Mouse (Mus musculus) thymus, adult 2 months (tissue): ENCODE data around the gene Ttc27. TPM values are rescaled to one million over a fixed set of nuclear protein-coding genes. Genes with fewer than 3 reads are reported as not detected.

Experiments
- DNase-seq: peaks from one replicate; pipeline ENCODE4 v3.0.0; 2021
- H3K27ac ChIP-seq: fragments of 200-500 bp; 2 replicates; pipeline ENCODE4 v1.5.1; 2012; ENCODE audit warnings: low read length, control low read depth; ENCODE audit not compliant: control insufficient read depth, insufficient read depth
- H3K27me3 ChIP-seq: fragments of 200-500 bp; 2 replicates; pipeline ENCODE4 v1.6.1; 2012; ENCODE audit warnings: mild to moderate bottlenecking, low read length, moderate library complexity, mixed read lengths; ENCODE audit not compliant: control insufficient read depth, insufficient read depth
- H3K36me3 ChIP-seq: fragments of 200-500 bp; 2 replicates; pipeline ENCODE4 v1.6.1; 2012; ENCODE audit warnings: mild to moderate bottlenecking, low read length, moderate library complexity; ENCODE audit not compliant: control insufficient read depth, insufficient read depth
- H3K4me1 ChIP-seq: fragments of 200-500 bp; replicated peaks from 2 replicates; pipeline ENCODE4 v1.6.1; 2012; ENCODE audit warnings: low read length; ENCODE audit not compliant: control insufficient read depth, insufficient read depth
- H3K4me3 ChIP-seq: fragments of 200-500 bp; 2 replicates; pipeline ENCODE4 v1.5.1; 2012; ENCODE audit warnings: mild to moderate bottlenecking, low read length, control low read depth, moderate library complexity; ENCODE audit not compliant: control insufficient read depth, insufficient read depth
- CTCF ChIP-seq: fragments of 200-500 bp; IDR thresholded peaks from 2 replicates; pipeline ENCODE4 v1.5.1; 2012; ENCODE audit warnings: mild to moderate bottlenecking, control low read depth, low read length, moderate library complexity, borderline replicate concordance; ENCODE audit not compliant: control insufficient read depth, poor library complexity, insufficient read depth; ENCODE audit errors: extremely low read depth
- POLR2A ChIP-seq: fragments of 200-500 bp; IDR thresholded peaks from 2 replicates; pipeline ENCODE4 v1.6.1; 2012; ENCODE audit warnings: mild to moderate bottlenecking, low read length, control low read depth, moderate library complexity; ENCODE audit not compliant: control insufficient read depth, poor library complexity, insufficient read depth; ENCODE audit errors: extremely low read depth
- WGBS: fragments of 180-500 bp; shearing (Covaris S2); methylation state at CpG from one replicate; pipeline ENCODE4 v1.1.7; 2018; 5-methylcytosine and 5-hydroxymethylcytosine counted together
- polyA plus RNA-seq: library from polyadenylated mRNA; depleted of rRNA; stranded (reverse); fragments of >200 nt; gene quantifications from 2 replicates; pipeline ENCODE4 v1.2.3, GENCODE M21; 2012

The Ttc27 gene
- polyA plus RNA-seq, 1 experiment = 6.1 TPM

DNA sequence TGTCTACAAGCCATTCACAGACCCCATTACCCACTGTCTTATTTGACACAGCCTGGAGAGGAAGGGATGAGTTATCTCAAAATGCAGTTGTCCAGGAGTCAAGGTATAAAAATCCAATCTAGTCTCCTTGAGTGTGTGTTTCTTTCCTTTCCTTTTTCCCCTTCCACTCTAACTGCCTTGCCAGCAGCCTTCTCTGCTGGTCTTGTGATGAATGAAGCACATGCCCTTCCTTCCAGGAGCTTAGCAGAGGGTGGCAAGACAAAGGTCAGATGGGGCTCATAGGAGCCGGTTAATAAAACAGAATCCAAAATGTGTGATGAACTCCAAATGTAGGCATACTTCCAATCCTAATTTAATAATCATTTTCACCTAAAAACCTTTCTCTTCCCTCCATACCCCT is 156.2 kb downstream of the Ttc27 start:
- 90% methylated on average over 1 of the region's 1 CpGs for WGBS
- no peaks in the 10 kb centered on the region for H3K4me1 ChIP-seq

GRCm38 (mm10) chr17:74875740-74876139 is 158.2 kb downstream of the Ttc27 start:
- no peaks in the 10 kb centered on the region for H3K4me1 ChIP-seq
- H3K27me3 ChIP-seq = no peaks in the 10 kb centered on the region
- WGBS = 97% methylated on average over 5 of the region's 5 CpGs
- H3K4me3 ChIP-seq = no peak overlapping the region
- no peak for TF ChIP-seq POLR2A
- TF ChIP-seq CTCF = no peak
- no peak overlapping the region for H3K27ac ChIP-seq
- no peaks in the 10 kb centered on the region for H3K36me3 ChIP-seq
- DNase-seq = no peak

More for the DNA sequence above, 156.2 kb downstream of the Ttc27 start:
- no peak overlapping the region for H3K4me3 ChIP-seq
- H3K27ac ChIP-seq = no peak overlapping the region
- H3K36me3 ChIP-seq = no peaks in the 10 kb centered on the region
- H3K27me3 ChIP-seq = no peaks in the 10 kb centered on the region
- no peak for DNase-seq
- no peak for TF ChIP-seq POLR2A
- no peak for TF ChIP-seq CTCF

DNA sequence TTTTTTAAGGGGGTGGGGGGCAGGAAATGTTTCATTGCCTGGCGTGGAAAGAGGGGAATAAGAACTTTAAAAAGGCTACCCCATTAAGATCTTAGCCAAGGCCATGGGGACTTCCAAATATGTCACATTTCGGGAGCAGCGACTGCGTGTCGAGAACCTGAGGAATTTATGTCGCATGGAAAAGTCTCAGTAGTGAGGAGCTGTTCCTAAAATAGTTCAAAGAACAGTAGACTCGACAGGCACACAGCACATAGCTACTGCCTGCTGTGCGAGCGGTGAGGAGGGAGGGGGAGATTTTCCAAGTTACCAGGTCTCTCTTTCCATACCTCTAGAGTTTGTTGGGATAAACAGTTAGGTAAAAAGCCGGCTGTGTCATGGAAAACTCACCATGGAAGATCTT is 159.4 kb downstream of the Ttc27 start:
- Histone ChIP-seq H3K4me1 (no peaks in the 10 kb centered on the region), H3K27ac (no peak overlapping the region), H3K36me3 (no peaks in the 10 kb centered on the region), H3K4me3 (no peak overlapping the region), H3K27me3 (no peaks in the 10 kb centered on the region)
- no peak for DNase-seq
- TF ChIP-seq CTCF = no peak
- TF ChIP-seq POLR2A = no peak
- 93% methylated on average over 10 of the region's 10 CpGs for WGBS

GRCm38 (mm10) chr17:74879768-74880167 is 162.2 kb downstream of the Ttc27 start:
- no peaks in the 10 kb centered on the region for H3K36me3 ChIP-seq
- DNase-seq = no peak
- 87% methylated on average over 7 of the region's 7 CpGs for WGBS

DNA sequence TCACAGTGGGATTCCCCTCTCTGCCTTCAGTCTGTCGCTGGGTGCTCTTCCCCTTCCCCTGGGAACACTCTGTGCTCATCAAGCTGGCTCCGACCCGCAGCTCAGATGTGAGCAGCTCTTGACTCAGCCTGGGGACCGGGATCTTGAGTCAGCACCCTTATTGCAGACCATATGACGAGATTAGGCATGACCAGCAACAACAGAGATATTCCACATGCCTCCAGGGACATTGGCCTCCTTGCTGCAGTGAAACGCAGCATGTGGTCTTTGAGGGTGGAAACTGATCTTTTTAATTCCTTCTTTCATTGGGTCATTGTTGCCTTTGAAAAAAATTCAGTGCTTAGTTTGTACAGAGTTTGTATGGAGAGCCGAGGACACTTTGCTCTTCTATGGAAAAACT is 169.5 kb downstream of the Ttc27 start:
- no peak for DNase-seq
- no peak overlapping the region for H3K4me3 ChIP-seq
- H3K4me1 ChIP-seq = no peaks in the 10 kb centered on the region
- H3K36me3 ChIP-seq = no peaks in the 10 kb centered on the region
- WGBS = 89% methylated on average over 7 of the region's 7 CpGs
- no peaks in the 10 kb centered on the region for H3K27me3 ChIP-seq
- TF ChIP-seq POLR2A (no peak), CTCF (no peak)
- H3K27ac ChIP-seq = no peak overlapping the region

More at GRCm38 (mm10) chr17:74879768-74880167, 162.2 kb downstream of the Ttc27 start:
- TF ChIP-seq POLR2A (no peak), CTCF (no peak)
- H3K27ac ChIP-seq = no peak overlapping the region
- no peaks in the 10 kb centered on the region for H3K27me3 ChIP-seq
- no peaks in the 10 kb centered on the region for H3K4me1 ChIP-seq
- H3K4me3 ChIP-seq = no peak overlapping the region

DNA sequence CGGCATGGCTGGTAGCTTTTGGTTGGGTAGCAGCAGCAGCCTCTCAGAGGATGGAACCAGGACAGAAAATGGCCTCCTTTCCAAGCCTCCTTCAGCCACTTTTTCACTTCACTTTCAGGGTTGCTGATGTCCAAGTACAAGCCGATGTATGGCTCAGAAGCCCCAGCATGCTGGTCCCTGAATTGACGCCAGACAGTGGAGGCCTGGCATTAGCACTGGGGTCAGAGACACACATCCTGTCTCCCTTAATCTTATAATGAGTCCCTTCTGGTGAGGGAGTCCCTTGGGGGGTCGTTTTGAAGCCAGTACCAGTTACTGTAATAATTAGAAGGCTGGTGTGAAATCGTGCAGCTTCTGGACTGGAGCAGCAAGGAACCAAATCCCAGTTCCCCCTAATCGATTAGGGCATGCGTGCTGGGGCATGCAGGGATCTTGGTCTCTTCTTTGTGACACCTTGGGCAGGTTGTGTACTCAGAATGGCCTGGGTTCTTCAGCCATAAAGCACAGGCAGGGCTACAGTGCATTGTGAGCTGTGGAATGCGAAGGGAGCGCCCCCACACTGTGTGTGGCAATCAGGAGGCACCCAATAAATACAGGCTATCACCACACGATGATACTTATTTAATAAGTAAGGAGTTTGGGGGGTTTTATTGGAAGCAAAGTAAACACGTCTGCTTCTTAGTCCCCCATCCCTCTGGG is 171.5 kb downstream of the Ttc27 start:
- TF ChIP-seq POLR2A (no peak), CTCF (no peak)

GRCm38 (mm10) chr17:74889535-74890117 is 172.1 kb downstream of the Ttc27 start:
- H3K4me1 ChIP-seq = no peaks in the 10 kb centered on the region
- no peaks in the 10 kb centered on the region for H3K36me3 ChIP-seq
- no peaks in the 10 kb centered on the region for H3K27me3 ChIP-seq
- no peak overlapping the region for H3K4me3 ChIP-seq
- TF ChIP-seq CTCF (no peak), POLR2A (no peak)
- 92% methylated on average over 11 of the region's 11 CpGs for WGBS
- no peak for DNase-seq
- no peak overlapping the region for H3K27ac ChIP-seq

More for the DNA sequence above, 171.5 kb downstream of the Ttc27 start:
- Histone ChIP-seq H3K27ac (no peak overlapping the region), H3K36me3 (no peaks in the 10 kb centered on the region), H3K27me3 (no peaks in the 10 kb centered on the region), H3K4me3 (no peak overlapping the region), H3K4me1 (no peaks in the 10 kb centered on the region)
- 87% methylated on average over 11 of the region's 11 CpGs for WGBS
- no peak for DNase-seq
